Mouse (Mus musculus) ES-E14 (cell line): ENCODE measurements around the gene Ltbp3.

ENCODE experiments used
- CHD2 ChIP-seq: IDR thresholded peaks from 2 replicates; pipeline ENCODE4 v1.6.1; 2014; ENCODE audit warnings: mild to moderate bottlenecking, low read depth, low read length, inconsistent platforms
- ZNF384 ChIP-seq: IDR thresholded peaks from 2 replicates; pipeline ENCODE4 v1.6.1; 2012; ENCODE audit warnings: low read depth, low read length, inconsistent platforms

- TF ChIP-seq ZNF384 (no peak), CHD2 (no peak)
Observed at GRCm38 (mm10) chr19:5715793-5716688, 24.7 kb upstream of the Ltbp3 start.
